Mouse (Mus musculus): ENCODE data around the gene Klhl36. TPM values are rescaled to one million over a fixed set of nuclear protein-coding genes. Genes with fewer than 3 reads are reported as not detected.

Klhl36 gene
- polyA plus RNA-seq (2012; rRNA removed), result 9.6 and 10.1 TPM in 2 replicates

GRCm38 (mm10) chr8:119861706-119862389, at the start of gene Klhl36:
Gene Klhl36, plus strand, starts transcription at chr8:119862266.

GRCm38 (mm10) chr8:119840275-119840808, 21.7 kb upstream of the Klhl36 start, which contains the start of gene Cotl1:
Gene Cotl1, minus strand, starts transcription at chr8:119840544.

GRCm38 (mm10) chr8:119909944-119910546, 48.0 kb downstream of the Klhl36 start, which contains the start of gene Usp10:
Gene Usp10, plus strand, starts transcription at chr8:119910360.

GRCm38 (mm10) chr8:119910547-119911257, 48.6 kb downstream of the Klhl36 start, which contains the start of gene Gm20388:
Gene Gm20388, plus strand, starts transcription at chr8:119910841.

Other genes starting within 250 kb of the Klhl36 start
- gene Adad2, start 249.5 kb upstream of the Klhl36 start, polyA plus RNA-seq (2012; rRNA removed), result 0.23 and 0.25 TPM in 2 replicates
- gene Kcng4, start 226.6 kb upstream of the Klhl36 start, polyA plus RNA-seq (2012; rRNA removed), result 0.06 and 0.14 TPM in 2 replicates
- gene Wfdc1, start 195.9 kb upstream of the Klhl36 start, polyA plus RNA-seq (2012; rRNA removed), result 1.8 and 3.4 TPM in 2 replicates
- 0.72 and 0.75 TPM in 2 replicates for gene Atp2c2, start 162.3 kb upstream of the Klhl36 start, polyA plus RNA-seq (2012; rRNA removed)
- 11.0 and 11.4 TPM in 2 replicates for gene Tldc1, start 83.8 kb upstream of the Klhl36 start, polyA plus RNA-seq (2012; rRNA removed)
- gene Cotl1, start 21.7 kb upstream of the Klhl36 start, polyA plus RNA-seq (2012; rRNA removed), result 140 and 173 TPM in 2 replicates
- 97.5 and 142 TPM in 2 replicates for gene Usp10, start 48.1 kb downstream of the Klhl36 start, polyA plus RNA-seq (2012; rRNA removed)
- 27.2 and 33.9 TPM in 2 replicates for gene Gm20388, start 48.6 kb downstream of the Klhl36 start, polyA plus RNA-seq (2012; rRNA removed)
- gene Crispld2, start 130.2 kb downstream of the Klhl36 start, polyA plus RNA-seq (2012; rRNA removed), result 3.9 and 7.7 TPM in 2 replicates
- gene Zdhhc7, start 239.2 kb downstream of the Klhl36 start, polyA plus RNA-seq (2012; rRNA removed), result 32.8 and 35.5 TPM in 2 replicates

All from central nervous system, embryonic 11.5 days (tissue).